Mouse (Mus musculus): ENCODE measurements at regions not wholly inside any gene's neighbourhood (a gene's known extent, or its start where the extent isn't known, plus 50 kb on each side); places are given as distances from the start of the nearest gene placed in this dataset.

DNA sequence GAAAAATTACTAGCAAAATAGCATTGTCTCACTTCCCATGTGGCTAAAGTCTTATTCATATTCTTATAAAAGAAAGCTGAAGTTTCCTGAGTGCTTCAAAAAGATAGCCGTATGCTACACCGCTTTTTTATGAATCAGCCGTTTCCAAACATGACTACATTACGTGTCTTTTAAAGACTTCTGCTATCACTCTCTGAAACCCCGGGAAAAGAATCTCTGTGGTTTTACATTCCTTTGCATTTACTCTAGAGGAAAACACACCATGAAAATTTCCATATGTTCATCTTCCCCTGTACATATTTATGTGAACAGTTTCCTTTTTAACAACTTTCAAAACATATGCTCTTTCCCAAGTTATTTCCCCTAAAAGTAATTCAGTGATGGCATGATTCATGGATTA is 882.3 kb downstream of the Gsdmc2 start:
- TF ChIP-seq CHD2 (IDR thresholded peaks at IDR 0.05; ENCODE audit: low read depth, low read length), result no peak
- TF ChIP-seq ZC3H11A (IDR thresholded peaks at IDR 0.05; ENCODE audit: borderline replicate concordance, low read depth, low read length), result no peak
- no peak for TF ChIP-seq ZNF384 (IDR thresholded peaks at IDR 0.05; ENCODE audit: low read depth, low read length)

Data from ES-E14 (cell line).